Mouse (Mus musculus) spleen, postnatal 0 days (tissue): ENCODE data around the gene Hdhd3. TPM values are rescaled to one million over a fixed set of nuclear protein-coding genes. Genes with fewer than 3 reads are reported as not detected.

ENCODE experiments used
- polyA plus RNA-seq: library from polyadenylated mRNA; unstranded; fragments of >200 nt; fragmentation: Nextera tagmentation; extraction: Ambion mirVana; gene quantifications from 2 replicates; pipeline ENCODE4 v1.2.1, GENCODE M21; 2015

The Hdhd3 gene
- 2.4 and 4.0 TPM in 2 replicates for polyA plus RNA-seq

DNA sequence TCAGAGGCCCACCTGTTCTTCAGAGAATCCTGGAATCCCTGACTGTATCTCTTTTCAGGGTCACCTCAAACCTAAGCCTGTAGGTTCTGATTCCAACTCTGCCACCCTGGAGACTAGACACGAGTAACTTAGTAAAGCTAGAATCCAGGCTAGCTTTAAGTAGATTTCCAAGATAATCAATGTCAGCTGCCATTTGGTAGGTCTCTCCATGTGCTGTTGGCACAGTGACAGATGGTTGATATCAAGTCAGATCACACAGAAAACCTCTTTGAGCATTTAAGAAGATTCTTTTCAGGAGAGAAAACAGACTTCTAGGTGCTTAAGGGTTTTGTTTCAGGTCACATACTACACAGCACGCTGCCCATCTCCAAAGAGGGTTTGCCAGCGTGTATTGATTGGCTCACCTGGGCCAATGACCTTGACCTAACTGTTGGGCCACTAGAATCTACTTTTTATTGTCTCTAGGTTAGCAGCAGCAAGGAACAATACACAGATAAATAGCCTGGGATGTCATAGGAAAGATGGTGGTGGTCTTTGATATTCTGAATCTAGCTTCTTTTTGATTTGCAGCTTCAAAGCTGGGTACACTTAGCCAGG is at the start of gene Hdhd3:
Hdhd3 (minus strand) TSS at position 94 of the 597 bp plus-strand sequence.

DNA sequence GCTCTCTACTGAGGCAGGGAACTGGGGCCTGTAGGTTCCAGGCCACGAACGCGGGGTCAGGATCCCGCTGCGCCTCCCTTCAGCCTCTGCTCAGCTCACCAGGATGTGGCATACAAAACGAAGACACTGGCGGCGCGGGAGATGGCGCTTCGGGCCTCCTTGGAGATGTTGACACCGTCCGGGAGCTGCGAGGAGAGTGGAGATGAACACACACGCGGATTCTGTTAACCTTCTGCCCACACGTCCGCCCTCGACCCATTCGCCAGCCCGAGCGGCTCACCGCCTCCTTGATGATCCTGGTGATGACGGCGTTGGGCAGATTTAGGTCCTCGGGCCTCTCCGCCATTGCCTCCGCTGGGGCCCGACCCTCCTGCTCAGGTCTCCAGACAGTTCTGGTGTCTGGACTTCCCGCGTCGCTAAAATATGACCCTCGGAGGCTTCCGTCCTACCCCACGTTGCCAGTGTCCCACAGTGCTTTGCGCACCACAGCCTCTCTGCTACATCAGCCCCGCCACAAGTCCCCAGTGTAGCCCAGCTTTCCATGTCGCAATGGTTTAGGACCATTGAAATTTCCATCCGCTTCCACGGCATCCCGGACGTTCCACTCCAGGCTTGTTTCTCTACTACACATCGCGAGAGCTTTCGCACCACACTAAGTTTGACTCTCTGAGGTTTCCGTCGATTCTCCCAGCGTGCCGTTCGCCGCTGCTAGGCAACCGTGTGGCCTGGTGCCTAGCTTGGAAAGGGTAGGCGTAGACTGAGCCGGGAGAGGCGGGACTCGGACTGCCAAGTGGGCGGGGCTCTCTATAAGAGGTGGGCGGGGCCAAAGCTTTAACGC is 21.6 kb upstream of the Hdhd3 start, which contains the start of the genes Pole3 and 4933430I17Rik:
Pole3 (minus strand) TSS at position 418 of the 838 bp plus-strand sequence.
4933430I17Rik (plus strand) TSS at position 719 of the 838 bp plus-strand sequence.

DNA sequence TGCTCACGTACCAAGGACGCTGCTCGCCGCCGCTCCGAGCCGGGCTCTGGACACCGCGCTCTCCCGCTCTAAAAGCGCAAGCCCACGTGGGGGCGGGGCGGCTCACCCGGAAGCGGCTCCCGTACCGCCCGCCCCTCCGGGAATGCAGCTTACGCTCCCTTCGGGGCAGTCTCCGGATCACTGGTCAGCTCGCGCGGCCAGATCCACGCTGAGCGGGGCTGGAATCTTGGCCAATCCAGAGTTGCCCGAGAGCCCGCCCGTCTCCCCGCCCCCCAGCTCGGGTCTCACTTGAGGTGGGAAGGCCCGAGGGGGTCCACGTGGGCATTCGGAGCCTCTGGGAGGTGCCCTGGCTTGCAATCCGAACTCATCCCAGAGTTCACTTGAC is 16.6 kb upstream of the Hdhd3 start, which contains the start of gene Alad:
Alad (minus strand) TSS at position 70 of the 385 bp plus-strand sequence.

DNA sequence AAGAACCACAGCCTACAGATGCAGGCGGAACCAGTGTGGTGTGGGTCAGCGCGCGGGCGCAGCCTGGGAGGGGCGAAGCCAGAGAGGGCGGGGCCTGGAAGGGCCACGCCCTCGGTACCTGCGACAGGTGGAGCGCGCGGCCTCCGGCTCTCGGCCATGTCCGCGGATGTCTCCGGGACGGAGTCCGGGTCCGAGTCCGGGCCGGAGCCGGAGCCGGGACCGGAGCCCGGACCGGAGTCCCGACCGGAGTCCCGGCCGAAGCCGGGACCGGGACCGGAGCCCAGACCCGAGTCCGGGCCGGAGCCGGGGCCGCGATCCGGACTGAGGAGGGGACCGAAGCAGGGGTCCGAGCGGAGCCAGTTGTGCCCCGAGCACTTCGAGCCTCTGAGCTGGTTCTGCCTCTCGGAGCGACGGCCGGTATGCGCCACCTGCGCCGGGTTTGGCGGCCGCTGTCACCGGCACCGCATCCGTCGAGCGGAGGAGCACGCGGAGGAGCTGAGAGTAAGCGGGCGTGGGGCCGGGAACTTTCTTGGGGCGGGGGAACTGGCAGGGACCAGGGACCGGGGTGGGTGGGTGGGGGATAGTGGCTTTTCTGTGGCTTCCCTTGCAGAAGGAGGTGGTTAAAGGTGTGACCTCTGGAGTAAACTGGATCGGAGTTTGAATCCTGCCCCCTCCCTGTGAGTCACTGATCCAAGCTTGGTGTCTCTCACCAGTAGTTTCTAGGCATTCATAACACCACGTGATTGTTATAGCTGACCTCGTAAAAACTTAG is 23.1 kb downstream of the Hdhd3 start, which contains the start of gene Bspry:
Bspry (plus strand) TSS at position 117 of the 772 bp plus-strand sequence.

DNA sequence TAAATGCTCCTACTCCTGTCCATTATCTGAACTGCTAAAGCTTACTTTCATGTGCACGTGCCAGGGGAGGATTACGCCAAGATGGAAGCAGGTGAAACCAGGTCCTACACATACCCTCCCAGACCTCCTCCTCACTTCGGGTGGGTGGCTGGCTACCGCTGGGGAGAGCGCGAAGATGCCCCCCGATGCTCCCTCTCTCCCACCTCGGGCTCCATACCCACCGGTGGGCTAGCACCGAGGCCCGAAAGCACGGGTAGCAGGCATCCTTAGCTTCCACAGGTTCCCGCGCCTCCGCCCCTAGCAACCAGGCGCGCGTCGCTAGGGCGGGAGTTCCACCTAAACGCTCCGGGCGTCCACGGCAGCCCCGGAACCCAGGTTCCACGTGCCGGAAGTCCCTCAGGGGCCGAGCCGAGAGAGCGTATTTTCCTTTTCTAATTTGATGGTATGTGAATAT is 32.6 kb downstream of the Hdhd3 start, which contains the start of gene Wdr31:
Wdr31 (minus strand) TSS at position 299 of the 454 bp plus-strand sequence.

Other genes with a start within 250 kb of the Hdhd3 start
- gene Slc31a2, start 240.9 kb downstream of the Hdhd3 start, polyA plus RNA-seq, result 15.7 and 21.4 TPM in 2 replicates
- 18.5 and 21.3 TPM in 2 replicates for gene Fkbp15, start 142.9 kb downstream of the Hdhd3 start, polyA plus RNA-seq
- gene Slc31a1, start 142.7 kb downstream of the Hdhd3 start, polyA plus RNA-seq, result 21.1 and 22.6 TPM in 2 replicates
- 89.9 and 92.8 TPM in 2 replicates for gene Cdc26, start 94.8 kb downstream of the Hdhd3 start, polyA plus RNA-seq
- gene Prpf4, start 94.7 kb downstream of the Hdhd3 start, polyA plus RNA-seq, result 12.7 and 13.3 TPM in 2 replicates
- not detected in 2 replicates for gene Rnf183, start 68.2 kb downstream of the Hdhd3 start, polyA plus RNA-seq
- 2.2 and 2.6 TPM in 2 replicates for gene Wdr31, start 32.6 kb downstream of the Hdhd3 start, polyA plus RNA-seq
- 0.19 and 0.86 TPM in 2 replicates for gene Bspry, start 23.4 kb downstream of the Hdhd3 start, polyA plus RNA-seq
- gene Alad, start 16.5 kb upstream of the Hdhd3 start, polyA plus RNA-seq, result 533 and 652 TPM in 2 replicates
- gene Pole3, start 21.6 kb upstream of the Hdhd3 start, polyA plus RNA-seq, result 71.2 and 84.8 TPM in 2 replicates
- 0.08 and 0.18 TPM in 2 replicates for gene 4933430I17Rik, start 21.9 kb upstream of the Hdhd3 start, polyA plus RNA-seq
- 17.6 and 23.6 TPM in 2 replicates for gene Rgs3, start 56.4 kb upstream of the Hdhd3 start, polyA plus RNA-seq